Mouse (Mus musculus): ENCODE measurements around the gene Psmd11. TPM values are rescaled to one million over a fixed set of nuclear protein-coding genes. Genes with fewer than 3 reads are reported as not detected.

Gene Psmd11
- polyA plus RNA-seq, 2 experiments from 2014 or later: 258 to 279 TPM

- ATAC-seq: no peak
These were observed 54.5 kb downstream of the Psmd11 start for GRCm38 (mm10) chr11:80482921-80483320.

DNA sequence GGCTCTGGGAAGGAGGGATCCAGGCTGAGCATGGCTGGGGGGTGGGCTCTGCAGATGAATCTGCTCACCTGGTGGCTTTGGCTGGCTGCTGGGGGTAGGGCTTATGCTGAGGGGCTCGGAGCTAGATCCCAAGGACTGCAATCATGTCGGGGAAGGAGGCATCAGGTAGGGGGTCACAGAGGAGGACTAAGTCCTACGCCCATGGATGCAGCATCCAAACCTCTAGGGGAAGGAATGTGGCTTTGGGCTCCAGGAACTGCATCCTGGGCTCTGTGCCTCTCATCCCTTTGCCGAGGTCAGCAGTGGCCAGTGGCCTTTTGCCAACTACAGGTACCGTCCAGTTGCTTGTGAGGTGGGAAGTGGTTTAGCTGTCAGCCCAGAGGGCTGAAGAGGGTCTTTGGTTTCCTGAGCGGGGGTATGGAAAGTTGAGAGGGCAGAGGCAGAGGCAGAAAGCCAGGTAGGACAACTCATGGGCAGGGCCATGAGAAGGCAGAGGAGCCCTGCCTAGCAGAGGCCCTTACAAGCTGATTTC is 55.2 kb downstream of the Psmd11 start:
- ATAC-seq: no peak

GRCm38 (mm10) chr11:80484191-80484791 is 55.9 kb downstream of the Psmd11 start:
- ATAC-seq: no peak

- ATAC-seq: no peak
These were observed 56.7 kb downstream of the Psmd11 start for GRCm38 (mm10) chr11:80485120-80485551.

- ATAC-seq: no peak
These were observed 57.3 kb downstream of the Psmd11 start for GRCm38 (mm10) chr11:80485622-80486206.

GRCm38 (mm10) chr11:80487904-80488587 is 59.6 kb downstream of the Psmd11 start:
- ATAC-seq: no peak

- ATAC-seq: peak; percentile 70
These were observed 60.9 kb downstream of the Psmd11 start for GRCm38 (mm10) chr11:80489172-80489881.

GRCm38 (mm10) chr11:80489882-80490196 is 61.4 kb downstream of the Psmd11 start:
- peak; percentile 71 for ATAC-seq

DNA sequence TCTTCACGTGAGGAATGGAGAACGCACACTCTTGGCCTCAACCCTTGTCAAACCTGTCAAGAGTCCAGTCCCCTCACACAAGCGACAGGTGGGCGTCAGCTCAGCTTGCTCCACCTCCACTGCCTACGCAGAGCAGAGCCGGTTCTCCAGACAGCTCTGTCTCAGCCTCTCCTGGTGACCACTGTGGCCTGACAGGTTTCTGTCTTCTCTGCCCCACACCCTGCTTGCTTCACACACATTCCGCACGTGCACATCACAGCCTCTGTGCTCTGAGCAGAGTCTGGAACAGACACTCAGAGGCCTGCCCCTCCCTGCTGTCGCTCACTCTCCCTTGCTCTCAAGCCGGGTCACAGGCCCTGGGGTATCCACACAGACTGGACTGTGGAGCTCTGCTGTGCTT is 62.4 kb downstream of the Psmd11 start:
- ATAC-seq: no peak

GRCm38 (mm10) chr11:80493186-80493585 is 64.8 kb downstream of the Psmd11 start:
- ATAC-seq: no peak

DNA sequence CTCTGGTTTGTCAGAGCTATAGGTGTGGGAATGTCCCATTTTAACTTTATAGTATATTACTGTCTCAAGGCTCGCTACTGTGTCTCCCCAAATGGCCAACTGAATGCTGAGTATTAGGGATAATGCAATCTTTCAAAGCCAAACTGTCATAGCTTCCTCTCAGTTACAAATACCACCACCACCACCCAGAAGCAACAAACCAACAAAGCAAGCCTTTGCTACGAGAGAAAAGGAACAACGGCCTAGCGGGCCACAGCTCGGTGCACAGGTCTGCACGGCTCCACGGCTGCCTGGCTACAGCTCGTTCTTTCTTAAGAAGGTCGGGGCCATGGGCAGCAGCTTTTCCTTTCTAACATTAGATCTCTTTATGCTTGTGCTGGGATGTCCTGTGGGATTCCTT is 66.4 kb downstream of the Psmd11 start:
- no peak for ATAC-seq

GRCm38 (mm10) chr11:80495972-80496371 is 67.6 kb downstream of the Psmd11 start:
- ATAC-seq: no peak

DNA sequence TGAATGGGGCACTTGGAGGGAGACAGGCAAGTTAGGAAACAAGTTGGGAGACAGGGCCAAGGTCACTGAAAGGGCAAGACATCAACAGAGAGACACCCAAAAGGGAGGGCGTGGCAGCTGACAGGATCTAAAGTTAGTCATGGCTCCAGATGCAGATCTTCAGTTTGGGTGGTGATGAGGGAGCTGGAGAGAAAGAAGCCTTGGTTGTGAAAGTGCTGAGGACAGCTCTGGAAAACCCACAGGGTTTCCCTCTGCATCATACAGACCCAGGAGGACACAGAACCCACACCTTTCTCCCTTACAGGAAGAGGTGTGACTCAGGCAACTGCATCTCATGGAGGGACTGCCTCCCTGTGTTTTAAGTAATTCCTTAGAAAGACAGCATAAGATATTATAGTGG is 68.2 kb downstream of the Psmd11 start:
- ATAC-seq: no peak

DNA sequence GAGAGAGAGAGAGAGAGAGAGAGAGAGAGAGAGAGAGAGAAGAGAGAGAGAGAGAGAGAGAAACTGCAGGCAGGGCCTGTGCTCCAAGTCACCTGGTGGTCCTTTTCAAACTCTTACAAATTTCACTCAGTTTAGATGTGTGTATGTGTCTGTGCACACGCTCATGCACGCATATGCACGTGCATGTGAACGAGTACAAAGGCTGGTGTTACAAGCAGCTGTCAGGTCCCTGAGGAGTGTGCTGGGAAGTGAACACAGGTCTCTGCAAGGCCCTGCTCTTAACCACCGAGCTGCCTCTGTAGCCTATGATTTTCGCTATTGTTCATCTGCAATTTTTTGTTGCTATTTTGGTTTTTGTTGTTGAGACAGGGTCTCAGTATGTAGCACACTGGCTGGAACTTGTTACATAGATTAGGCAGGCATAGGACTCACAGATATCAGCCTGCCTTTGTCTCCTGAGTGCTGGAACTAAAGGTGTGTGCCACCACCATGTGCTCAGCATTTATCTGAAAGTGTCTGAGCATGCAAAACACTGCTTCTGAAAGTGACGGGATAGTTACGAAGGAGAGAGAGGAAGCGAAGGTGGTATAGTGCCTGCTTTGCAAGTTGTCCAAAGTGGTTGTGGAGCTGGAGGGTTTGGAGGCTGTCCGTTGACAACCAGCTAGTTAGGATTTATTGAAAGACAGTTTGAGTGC is 69.0 kb downstream of the Psmd11 start:
- ATAC-seq: no peak

DNA sequence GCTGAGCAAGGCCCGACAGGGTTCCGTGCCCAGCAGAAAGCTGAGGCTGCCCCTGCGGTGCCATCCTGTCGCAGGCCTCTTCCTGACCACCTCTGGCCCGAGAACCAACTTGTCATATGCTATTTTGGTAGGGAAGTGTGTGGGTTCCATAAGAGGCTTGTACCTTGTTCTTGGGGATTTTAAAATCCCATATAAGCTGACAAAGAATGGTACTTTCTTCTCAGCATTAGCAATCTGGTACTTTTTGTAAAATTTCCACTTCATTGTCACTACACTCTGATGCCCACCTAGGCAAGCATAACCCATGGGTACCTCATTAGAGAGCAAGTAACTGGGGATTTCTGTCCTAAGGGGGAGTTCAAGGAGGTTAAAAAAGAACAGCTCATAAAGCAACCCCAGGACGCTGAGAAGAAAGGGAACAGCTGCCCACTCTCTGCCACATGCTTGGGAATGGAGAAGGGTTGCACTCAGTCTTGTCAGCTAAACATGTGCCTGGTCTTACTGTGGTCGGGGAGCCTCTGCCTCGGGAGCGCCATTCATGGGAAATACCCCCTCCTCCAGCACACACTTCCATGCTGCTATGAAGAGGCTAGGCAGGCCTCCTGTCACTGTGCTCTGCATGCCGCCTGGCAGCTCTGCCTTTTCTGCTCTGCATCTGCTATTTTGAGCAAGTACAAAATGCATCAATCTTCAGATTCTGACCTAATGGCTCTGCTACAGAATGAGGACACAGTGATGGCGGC is 70.1 kb downstream of the Psmd11 start:
- ATAC-seq: no peak

- ATAC-seq: no peak
These were observed 71.1 kb downstream of the Psmd11 start for GRCm38 (mm10) chr11:80499550-80499952.

GRCm38 (mm10) chr11:80503281-80503680 is 74.9 kb downstream of the Psmd11 start:
- no peak for ATAC-seq

DNA sequence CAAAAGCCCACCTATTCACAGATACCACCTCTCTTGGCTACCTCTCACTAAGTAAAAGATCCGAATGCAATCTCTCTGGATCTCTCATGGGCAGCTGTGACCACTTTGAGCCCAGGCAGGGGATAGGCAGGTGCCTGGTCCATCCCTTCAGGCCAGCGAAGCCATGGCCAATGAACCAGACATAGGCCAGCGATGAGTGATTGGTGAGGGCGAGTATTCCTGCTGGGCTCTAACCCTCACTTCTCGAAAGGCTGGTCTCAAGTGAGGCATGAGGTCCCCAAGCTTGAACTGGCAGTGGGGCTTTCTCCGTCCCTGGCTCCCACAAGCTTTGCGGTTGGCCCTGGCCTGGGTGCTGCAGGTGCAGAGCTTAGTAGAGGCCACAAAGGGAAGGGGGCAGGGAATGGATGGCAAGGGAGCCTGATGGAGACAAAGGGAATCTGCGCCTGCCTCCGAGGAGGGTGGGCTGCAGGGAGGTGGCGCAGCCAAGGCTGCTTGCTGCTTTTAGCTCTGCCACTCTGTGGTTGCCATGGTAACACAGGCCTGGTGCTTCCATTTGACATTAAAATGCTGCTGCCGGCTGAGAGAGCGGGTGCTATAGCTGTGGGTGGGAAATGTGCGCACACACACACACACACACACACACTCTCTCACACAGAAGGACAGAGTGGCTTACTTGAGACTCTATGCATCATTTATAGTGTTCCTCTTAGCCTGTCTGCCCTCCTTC is 75.5 kb downstream of the Psmd11 start:
- peak; percentile 10 for ATAC-seq

- ATAC-seq: no peak
These were observed 76.3 kb downstream of the Psmd11 start for GRCm38 (mm10) chr11:80504519-80505385.

DNA sequence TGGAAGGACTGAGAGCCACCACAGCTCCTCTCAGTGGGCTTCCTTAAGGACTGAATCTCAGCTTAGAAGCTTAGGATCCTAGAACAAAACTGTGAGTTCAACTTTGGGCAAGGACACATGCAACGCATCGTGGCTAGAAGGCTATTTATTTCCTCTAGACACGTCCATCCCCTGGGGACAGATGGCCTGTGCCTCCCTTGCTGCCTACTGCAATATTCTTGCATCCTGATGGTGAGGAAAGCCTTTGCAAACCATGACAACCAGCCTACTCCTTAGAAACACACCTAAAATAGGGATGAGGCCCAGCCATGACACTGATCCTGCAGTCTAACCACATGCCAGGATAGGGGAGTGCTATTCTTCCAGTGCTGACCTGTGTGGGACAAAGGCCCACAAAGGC is 77.2 kb downstream of the Psmd11 start:
- no peak for ATAC-seq
